Mouse (Mus musculus) thymus, postnatal 10 days (tissue): ENCODE results near the gene Stpg4.

ENCODE experiments used
- DNase-seq, 2 experiments: peaks; one replicate each; pipeline ENCODE4 v3.0.0; 2021; ENCODE audit warnings: low spot score in 2 of 2

Gene Stpg4

DNA sequence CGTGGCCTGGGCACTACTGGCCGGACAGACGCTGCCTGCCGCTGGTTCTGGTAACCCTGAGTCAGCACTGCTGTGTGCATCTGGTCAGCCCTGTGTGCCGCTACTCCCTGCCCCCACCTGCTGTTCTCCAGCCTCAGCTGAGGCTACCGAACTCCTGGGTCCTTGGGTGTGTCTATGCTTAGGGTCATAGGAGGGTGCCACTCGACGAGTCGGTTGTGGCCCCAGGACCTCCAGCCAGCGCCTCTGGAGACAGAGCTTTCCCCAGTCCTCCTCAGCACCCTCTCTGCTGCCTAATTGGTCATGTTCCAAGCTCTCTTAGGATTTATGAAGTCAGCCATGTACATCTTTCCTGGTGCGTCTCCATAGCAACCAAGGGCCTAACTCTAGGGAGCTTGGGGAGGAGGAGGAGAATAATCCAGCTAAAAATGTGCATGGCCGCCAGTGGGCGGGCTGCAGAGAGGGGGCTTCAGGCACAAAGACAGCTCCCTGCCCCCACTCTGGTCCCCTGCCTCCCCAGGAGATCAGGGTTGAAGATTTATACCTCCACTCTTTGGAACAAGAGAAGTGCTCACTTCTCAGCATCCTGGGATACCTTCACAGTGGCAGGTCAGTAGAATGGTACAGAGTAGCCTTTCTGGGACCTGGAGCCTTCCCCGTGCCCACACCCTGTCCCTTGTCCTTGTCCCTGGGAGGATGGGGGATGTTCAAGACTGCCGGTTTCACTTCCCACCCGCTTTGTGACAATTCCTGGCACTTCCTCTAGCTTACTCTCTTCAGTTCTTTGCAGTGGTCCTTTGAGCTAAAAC is 49.0 kb downstream of the Stpg4 start:
- DNase-seq: no peak

DNA sequence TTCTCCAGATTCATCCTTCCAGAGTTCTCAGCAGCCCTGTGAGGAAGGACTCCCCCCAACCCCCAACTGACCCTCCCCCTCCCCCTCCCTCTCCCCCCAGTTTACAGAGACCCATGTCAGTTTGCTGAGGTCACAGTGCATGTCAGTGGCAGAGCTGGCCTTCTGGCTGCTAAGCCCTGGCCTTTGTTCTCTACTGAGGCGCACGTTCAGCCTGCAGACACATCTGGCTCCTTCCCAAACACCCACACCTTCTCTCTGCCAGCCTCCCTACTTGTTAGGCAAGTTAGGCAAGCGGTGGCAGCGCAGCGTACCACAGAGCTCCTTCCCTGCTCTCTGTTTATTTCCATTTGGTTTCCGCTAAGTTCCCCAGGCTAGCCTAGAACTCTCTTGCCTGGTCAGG is 50.0 kb downstream of the Stpg4 start:
- no peak for DNase-seq

DNA sequence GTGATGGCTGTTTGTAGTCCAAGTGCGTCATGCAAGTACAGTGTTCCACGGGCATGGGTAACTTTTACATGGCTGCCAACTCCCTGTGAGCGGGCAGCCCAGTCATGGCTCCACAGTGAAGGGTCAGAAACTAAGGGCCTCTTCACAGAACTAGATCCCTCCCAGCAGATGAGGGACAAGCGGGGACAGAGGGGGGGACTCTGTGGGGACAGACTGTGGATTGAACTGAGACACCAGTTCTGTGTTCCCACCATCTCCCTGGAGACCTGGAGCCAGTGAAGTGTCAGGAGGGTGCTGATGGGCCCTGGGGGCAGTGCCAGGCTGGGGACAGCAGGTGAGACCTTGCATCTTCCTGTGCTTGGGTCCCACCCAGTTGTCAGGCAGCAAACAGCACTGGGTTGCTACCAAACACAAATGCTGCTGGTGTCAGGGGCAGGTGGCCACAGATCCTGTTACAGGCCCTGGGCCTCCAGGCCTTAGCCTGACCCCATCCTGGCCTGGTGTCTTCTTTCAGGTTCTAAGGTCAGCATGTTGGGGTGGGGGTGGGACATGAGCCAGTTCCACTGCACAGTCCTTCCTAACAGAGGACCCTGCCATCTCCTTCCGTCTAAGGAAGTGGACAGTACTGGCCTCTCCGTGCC is 50.6 kb downstream of the Stpg4 start:
- no peak for DNase-seq

DNA sequence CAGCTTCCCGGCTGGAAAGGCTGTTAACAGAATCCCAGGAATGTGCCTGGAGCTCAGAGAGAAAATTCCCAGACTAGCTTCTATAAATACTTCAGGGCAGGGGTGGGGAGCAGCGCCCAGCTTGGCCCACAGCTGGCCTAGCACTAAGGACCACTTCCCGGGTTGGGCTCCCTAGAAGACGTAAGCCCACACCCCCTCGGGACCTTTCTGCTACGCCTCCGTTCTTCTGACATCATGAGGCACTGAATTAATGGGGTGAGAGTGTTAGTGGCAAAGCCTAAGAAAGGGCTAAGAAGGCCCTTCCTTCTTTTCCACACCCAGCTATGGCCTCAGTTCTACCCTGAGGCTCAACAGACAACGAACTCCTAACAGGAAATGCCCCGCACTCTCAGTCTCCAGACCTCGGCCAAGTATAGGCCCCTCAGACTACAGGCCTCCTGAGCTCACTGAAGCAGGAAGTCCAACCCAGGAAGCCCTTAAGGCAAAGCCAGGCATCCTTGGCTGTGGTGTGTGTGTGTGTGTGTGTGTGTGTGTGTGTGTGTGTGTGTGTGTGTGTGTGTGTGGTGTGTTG is 51.5 kb downstream of the Stpg4 start:
- no peak for DNase-seq

DNA sequence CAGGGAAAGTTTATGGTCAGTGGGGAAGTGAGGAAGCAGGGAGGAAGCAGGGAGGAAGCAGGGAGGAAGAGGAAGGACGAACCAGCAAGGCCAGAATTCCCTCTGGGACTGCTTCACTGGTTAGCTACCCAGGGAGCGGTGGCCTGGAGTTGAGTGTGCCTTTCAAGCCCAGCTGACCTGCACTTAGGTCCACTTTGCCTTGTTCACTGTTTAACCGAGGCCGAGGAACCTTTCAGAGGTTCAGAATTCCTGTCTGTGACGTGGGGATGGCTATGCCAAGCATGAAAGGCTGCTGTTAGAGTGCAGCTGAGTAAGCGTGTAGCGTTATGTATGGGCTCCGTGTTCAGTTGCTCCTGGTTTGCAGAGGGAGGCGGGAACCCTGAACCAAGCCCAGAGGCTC is 54.2 kb downstream of the Stpg4 start:
- no peak for DNase-seq

DNA sequence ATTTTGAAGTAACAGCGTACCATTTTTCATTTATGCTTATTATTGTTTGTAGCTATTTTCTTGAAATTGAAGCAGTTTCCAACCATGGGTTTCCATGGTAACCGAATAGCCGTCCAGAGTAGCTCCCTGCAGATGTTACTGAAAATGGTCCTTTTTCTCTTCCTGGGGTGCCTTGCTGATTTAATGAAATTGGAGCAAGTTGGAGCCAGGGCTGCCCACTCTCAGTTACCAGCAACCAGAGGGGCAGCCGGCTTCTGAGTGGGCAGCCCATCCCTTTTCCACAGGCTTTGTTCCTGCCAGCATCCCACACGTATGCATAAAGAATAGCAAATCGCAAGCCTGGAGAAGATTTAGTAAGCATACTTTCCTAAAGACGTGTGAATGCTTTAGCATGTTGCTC is 55.4 kb downstream of the Stpg4 start:
- no peak for DNase-seq

DNA sequence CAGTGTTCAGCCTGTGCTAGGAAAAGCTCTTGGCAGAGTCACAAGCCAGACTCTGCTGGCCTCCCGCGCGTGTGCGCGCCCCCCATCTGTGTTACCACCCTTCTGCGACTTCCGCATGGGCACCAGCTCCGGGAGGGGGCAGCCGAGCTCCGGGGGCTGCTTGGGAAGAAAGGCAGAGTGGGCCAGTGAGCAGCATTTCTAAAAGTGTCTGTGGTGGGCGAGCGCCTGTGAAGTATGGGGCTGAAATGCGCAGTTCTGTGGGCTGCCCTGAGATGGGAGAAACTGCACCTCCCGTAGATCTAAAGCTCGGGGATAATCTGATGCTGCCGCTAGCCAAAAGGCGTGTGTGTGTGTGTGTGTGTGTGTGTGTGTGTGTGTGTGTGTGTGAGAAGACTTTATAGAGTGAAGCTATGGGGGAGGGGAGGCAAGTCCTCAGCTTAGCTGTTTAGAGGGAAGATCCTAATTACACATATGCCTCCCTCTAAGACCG is 58.2 kb downstream of the Stpg4 start:
- no peak for DNase-seq

DNA sequence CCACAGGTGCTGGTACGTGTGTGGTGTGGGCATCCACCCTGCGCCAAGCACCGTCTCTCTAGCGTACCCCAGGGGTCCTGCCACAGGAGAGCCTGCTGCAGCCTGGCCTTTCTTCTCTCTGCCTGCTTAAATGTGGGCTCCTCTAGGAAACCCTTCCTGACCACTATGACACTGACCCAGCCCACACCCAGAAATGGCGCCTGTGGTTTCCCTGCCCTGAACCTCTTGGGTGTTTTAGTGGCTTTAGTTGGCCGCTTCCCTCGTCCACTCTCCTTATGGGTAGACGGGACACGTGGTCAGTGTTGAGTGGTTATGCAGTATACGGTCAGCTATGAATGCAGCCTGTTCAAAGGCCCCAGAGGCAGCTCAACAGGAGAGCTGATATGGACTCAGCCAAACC is 59.1 kb downstream of the Stpg4 start:
- no peak for DNase-seq

DNA sequence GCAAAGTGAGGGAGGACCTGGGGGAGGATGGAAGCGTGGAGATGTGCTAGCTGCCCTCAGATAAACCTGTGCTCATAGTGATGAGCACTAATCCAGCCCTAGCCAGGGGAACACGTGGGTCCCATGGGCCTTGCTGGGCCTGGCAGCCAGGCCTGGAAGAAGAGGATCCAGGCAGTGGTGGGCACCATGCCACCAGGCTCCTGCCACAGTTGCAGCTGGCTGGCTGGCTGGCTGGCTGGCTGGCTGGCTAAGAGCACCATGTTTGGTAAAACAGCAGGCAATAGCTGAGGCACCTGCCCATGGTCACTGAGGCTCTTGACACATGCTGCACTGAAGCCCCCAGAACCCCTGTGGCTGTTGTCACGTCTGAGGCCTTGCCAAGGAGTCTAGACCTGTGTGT is 59.9 kb downstream of the Stpg4 start:
- DNase-seq: no peak

DNA sequence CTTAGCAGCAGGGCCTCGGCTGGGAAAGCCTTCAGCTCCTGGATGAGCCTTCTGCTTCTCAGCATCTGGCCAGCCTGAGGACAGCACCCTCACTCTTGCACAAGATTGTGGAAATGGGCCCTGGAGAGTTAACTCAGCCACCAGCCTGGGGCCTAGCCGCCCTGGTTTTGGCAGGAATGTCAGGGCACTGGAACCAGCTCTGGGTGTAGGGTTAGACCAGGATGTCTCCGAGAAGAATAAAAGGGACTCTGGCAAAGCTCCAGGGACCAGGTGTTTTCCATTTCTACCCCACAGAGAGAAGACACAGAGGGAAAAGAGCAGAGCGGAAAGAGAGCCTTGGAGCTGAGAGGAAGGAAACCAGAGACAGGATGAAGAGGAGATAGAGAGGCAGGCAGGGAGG is 60.3 kb downstream of the Stpg4 start:
- DNase-seq: no peak

DNA sequence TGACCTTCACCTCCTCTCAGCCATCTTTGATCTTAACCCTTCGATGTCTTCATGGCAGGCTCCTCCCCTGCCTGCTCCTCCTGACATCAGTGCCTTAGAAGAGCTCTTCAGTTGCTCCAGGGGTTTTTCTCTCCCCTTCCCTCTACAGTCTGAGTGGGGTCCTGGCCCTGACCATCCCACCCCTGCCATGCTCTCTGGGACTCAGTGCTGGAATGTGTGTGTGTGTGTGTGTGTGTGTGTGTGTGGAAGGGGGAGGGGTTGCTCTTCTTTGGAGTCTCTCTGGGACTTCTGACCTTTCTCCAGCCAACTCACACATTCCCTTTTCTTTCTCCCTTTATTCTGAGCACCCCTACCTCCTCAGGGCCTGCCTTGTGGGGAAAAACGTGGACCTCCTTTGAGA is 61.0 kb downstream of the Stpg4 start:
- DNase-seq: no peak

DNA sequence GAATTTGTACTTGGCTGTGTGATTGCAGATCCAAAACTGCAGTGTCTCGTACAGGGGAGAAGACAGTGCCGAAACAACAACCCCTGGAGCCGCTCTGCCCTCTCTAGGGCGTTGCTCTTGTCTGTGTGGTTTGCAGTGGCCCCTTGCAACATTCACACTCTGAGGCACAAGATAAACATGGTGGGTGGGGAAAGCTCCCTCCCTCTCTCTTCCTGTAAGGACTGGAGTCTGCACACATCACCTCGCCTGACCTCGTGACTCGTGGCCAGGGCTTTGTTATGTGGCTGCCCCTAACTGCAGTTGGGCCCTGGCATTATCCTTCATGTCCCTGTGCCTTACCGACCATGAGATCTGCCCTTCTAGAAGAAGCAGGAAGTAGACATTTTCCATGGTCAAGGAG is 62.3 kb downstream of the Stpg4 start:
- DNase-seq: no peak

DNA sequence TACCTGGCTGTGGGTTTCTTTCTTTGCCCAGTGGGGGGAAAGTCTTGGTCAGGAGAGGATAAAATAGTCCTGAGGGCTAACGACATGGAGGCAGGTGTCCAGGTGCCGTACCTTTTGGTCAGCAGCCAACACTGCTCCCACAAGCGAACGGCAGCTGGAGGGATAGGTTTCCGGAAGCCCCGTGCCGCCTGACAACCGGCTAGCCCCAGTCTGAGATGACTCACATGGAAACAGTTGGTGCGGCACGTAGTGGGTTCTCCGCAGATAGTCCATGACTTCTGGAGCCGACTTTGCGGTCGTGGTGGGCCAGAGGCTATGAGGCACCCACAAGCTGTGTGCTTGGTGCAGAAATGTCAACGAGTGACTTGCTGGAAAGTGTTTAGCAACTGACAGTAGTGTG is 63.4 kb downstream of the Stpg4 start:
- no peak for DNase-seq

DNA sequence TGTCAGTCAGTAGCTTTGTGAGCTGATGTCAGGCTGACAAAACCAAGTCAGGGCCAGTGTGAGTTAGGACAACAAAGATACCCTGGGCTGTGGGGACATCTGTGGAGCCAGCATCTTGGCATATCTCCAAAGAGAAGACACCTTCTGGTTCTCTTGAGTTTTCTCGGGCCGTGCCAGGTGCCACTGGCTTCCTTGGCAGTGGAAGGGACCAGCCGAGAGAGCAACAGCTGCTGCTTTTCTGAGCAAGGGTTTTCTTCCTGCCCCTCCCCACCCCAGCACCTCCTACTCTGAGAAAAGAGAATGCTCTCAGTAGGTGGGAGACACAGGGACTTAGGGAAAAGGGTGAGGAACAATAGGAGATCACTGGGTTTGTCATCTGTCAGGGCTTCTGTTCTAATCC is 66.4 kb downstream of the Stpg4 start:
- DNase-seq: peak; percentile 26 to 33

DNA sequence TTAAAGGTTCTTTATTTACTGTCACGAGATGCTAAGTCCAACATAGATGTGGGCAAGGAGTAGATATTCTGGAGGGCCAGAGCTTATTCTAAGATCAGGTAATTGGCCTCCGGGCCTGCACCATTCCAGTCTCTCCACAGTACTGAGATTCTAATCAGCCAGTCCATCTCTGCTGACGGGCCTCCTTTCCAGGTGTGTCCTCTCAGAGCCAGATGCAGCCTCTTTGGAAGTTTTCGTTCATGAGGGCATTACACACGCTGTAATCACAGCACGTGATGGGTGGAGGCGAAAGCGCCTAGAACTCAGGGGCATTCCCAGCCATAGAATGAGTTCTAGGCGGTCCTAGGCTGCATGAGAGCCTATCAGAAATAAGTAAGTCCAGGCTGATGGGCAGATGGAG is 70.0 kb downstream of the Stpg4 start:
- no peak for DNase-seq

DNA sequence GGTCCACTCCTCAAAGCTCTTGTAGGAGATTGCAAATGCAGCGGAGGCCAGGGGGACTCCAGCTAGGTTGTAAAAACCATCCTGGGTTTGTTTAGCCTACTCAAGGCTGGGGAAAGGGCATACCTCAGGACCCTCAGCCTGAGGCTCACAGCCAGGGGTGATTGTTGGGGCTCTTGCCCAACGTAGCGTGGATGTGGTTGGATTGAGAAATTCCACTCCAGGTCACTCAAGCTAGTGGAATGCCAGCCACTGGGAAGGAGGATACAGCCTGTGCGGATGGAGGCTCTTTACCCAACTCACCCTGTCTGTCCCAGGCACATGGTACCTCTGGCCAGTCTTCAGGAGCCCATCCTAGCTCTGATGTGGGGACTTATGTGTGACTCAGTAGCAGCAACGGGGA is 71.3 kb downstream of the Stpg4 start:
- DNase-seq: no peak

DNA sequence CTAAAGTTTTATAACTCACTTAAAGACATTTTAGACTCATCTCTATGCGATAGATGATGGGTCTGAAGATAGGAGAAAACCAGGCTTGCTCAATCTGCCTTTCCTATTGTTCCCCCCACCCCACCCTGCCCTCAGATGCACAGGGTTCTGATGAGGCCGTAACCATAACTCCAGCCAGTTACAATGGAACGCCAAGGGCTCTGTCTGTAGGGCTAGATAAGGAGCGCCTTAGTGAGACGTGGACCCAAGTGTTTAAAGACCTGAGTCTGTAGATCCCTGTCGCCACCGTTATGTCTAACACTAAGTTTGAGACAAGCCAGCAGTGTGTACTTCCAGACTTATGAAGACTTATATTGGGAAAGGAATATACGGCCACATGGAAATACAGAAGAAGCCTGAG is 72.1 kb downstream of the Stpg4 start:
- DNase-seq: no peak

DNA sequence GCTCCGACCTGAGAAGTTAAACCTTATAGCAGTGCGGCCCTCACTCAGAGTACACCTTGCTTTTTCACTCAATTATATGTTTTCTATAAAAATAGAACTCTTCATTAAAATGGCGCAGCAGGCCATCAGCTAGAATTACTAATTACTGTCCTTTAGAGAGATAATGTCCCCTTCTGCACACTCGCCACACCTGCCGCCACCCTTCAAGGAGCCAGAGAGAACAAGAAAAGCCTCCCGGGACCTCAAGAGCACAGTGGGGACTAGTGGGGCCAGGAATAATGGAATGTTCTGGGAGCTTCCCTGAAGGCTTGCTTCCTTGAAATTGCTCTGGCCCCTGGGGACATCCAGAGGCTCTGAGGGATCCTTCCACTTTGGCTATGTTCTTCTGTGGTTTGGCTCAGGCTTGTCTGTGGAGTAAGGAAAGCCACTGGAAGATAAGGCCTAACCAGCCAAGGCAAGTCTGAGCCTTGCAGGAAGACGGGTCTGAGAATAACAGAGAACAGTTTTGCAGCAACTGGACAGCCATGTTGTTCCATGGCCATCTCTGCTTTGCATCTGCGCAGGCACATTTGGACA is 73.7 kb downstream of the Stpg4 start:
- no peak for DNase-seq

DNA sequence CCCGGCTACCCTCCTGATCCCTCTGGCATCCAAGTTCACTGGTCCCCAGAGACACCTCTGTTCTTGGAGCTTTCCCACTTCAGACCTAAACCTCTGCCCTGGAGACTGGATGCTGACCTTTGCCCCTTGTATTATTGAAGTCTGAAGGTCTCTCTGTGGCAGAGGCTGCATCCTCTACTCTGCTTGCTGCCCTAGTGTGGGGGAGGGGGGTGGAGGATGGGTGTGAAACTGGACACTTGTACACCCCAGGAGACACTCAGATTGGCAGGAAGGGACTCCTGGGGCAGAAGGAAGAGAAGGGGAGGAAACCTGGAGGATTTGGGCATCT is 74.7 kb downstream of the Stpg4 start:
- no peak for DNase-seq

DNA sequence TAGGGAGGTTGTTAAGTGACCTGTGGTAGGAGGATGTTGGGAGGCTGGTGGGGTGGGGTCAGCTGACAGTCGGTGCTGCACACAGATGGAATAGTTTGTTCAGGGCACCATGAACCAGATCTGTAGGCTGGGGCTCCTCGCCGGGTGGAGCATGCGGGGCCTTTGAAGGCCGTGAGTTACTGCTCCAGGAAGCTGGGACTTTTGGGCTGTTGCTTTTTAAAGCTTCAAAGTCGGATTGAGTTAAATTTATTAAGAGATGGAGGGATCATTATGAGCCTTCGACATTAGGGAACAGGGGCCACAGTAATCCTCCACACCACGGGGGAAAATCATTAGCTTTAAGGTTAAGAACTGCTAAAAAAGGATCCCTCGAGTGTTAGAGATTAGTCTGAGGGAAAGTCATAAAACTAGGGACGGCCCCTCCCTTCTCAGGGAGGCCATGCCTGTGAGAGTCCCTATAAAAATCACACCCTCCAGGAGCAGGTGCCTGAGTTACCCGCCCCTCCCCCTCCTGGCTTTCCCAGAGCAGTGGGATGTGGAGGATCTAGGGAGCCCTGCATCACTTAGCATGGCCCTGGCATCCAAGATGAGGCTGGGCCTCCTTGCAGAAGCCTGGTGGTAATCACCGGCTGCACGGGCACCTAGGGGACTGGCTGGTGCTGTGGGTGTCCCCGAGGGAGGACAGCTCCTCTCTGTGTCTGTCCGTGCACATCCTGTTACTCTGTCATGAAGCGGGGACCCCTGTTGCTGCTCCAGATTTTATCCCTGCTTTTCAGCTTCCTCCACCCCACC is 75.2 kb downstream of the Stpg4 start:
- DNase-seq: no peak

DNA sequence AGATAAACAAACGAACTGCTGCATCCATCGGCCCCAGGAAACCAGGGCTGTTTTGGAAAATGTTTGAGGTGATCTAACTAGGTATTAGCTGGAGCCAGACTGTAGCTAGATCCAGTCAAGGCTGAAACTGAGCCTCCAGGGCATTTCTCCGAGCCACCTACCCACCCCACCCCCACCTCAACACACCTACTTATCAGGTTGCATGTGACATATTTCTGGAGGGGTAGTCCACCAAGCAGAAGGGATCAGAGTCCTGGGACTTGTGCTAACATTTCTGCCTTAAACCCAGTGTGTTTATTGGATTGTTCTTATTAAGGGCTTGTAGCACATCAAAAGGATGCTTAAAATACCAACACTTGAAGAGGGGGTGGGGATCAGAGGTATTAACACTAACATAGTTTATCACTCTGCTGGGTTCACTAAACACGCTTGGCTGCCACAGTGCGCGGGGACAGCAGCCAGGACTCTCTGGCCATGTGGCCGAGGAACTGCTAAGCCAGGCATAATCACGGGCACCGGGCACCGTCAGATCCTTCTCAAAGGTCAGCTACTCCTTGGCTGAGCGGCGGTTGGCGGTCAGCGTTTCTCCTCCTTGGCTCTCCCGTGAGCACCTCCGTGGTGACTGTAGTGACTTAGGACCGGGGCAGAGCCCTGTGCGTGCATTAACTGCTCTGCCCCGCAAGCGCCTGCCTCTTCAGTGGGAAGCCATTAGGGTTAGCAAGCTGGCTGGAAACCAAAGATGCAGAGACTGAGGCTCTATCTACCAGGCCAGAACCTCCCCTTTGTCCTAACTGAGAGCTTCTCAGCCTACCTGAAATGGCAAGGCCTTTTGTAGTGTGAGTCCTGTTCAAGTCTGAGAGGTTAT is 76.1 kb downstream of the Stpg4 start:
- DNase-seq: no peak
